Mouse (Mus musculus): ENCODE data around the gene Itga9.

DNA sequence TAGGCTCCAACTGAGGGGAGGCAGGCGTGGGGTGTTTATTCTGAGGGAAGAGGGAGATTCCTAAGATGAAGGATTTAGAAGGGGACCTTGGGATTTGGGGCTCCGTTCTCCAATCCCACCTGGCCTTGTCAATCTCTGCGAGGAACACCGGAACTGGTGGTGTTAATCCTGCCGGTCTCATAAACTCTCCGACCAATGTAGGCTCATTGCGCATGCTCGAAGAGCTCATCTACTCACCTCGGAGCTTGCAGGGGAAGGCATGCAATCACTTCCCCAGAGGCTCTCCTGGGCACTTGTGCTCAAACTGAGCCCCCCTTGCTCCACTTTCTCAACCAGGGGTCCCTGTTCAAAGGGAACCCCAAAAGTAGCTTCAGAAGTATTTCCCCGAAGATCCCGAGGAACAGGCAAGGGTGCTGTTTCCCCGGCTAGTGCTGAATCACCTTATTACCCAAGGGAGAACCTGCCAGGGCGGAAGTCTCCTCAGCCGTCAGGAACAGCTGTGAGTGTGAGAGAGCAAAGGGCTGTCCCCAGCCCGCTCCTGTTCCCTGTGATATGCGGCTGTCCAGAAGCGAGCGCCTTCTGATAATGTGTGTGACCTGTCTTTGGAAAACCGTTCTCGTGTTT lies 5.6 kb downstream of the Itga9 start:
- no peak for TF ChIP-seq CTCF (IDR thresholded peaks at IDR 0.05; ENCODE audit: control insufficient read depth, insufficient read depth, insufficient replicate concordance, low read depth, low read length)
- TF ChIP-seq POLR2A (IDR thresholded peaks at IDR 0.05; ENCODE audit: control insufficient read depth, low read depth, low read length): no peak
